ENCODE assay signal across 8 mouse cellular contexts in the genomic region with DNA sequence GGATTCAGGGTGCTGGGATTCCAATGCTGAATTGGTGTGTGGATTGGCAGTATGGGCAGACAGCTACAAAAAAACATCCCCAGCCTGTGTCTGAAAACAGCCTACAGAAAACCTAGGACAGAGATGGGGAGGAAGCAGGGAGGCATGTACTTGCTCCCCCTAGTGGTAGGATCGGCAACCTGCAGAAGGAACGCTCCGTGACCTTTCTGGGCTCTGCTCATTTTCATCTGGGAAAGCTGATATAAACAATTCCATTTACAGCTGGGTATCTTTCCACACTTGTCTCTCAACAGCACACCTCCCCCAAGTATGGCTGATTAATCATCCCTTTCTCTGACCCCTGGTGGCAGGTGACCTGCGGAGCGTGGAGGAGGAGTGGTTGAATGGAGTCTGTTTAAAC. TPM values are rescaled to one million over a fixed set of nuclear protein-coding genes. Genes with fewer than 3 reads are reported as not detected.
DNase-seq lines count a peak whose midpoint lies in the region; ATAC-seq lines count a peak whose summit lies in the region.

No protein-coding gene starts in this region.

- H3K4me3 ChIP-seq in liver, embryonic 13.5 days (replicated peaks), result no peak overlapping the region

- H3K4me2 ChIP-seq in liver, embryonic 13.5 days, result no peak overlapping the region

- 11% methylated on average over 5 of the region's 5 CpGs for WGBS in liver, embryonic 13.5 days (ENCODE audit: insufficient replicate concordance)

- H3K36me3 ChIP-seq in liver, embryonic 13.5 days, result no peaks in the 10 kb centered on the region

- ATAC-seq in liver, embryonic 13.5 days (ENCODE audit: low read depth), result peak; percentile 52; the same call in 1 of the 2 replicates

- 0 out of 2 replicates have a peak, but pooled peaks cover 4% of the 10 kb centered on the region for H3K27me3 ChIP-seq in liver, embryonic 13.5 days

- no peak overlapping the region for H3K9ac ChIP-seq in liver, embryonic 13.5 days

- peaks cover 18% of the 10 kb centered on the region for H3K4me1 ChIP-seq in liver, embryonic 13.5 days (replicated peaks)

- no peak overlapping the region for H3K27ac ChIP-seq in liver, embryonic 13.5 days

- peak; percentile 76 for DNase-seq in CD4-positive helper T cell, adult 2 months (ENCODE audit: low read depth, low spot score)
- DNase-seq in adipocyte (ENCODE audit: low spot score), result peak; percentile 85
- DNase-seq in embryo, embryonic 10 days (ENCODE audit: low spot score), result peak; percentile 90
- peak; percentile 60 to 78 for DNase-seq in heart, adult 9 months (ENCODE audit: low spot score in 2 of 2)
- peak; percentile 89 for DNase-seq in kidney, postnatal 10 days
- peak; percentile 60 for DNase-seq in liver, embryonic 13.5 days
- peak; percentile 46 for DNase-seq in retina, adult 2 months (ENCODE audit: low read depth, low spot score)
- DNase-seq in thymus, postnatal 14 days, result peak; percentile 79

- H3K9me3 ChIP-seq in liver, embryonic 13.5 days (replicated peaks), result no peaks in the 10 kb centered on the region

RNA-seq across cellular contexts. Expression of gene Irgm2, which starts 26.2 kb away (rescaled TPM):
- 2.6 and 3.8 TPM in 2 replicates for polyA plus RNA-seq in liver, embryonic 13.5 days (2015; fragmentation: Nextera tagmentation; extraction: Ambion mirVana)

RNA-seq across cellular contexts. Expression of gene Igtp, which starts 26.3 kb away (rescaled TPM):
- 6.4 and 7.7 TPM in 2 replicates for polyA plus RNA-seq in liver, embryonic 13.5 days (2015; fragmentation: Nextera tagmentation; extraction: Ambion mirVana)

RNA-seq across cellular contexts. Expression of gene 4930438A08Rik, which starts 48.9 kb away (rescaled TPM):
- 0.21 and 0.36 TPM in 2 replicates for polyA plus RNA-seq in liver, embryonic 13.5 days (2015; fragmentation: Nextera tagmentation; extraction: Ambion mirVana)

RNA-seq across cellular contexts. Expression of gene Mrpl22, which starts 54.2 kb away (rescaled TPM):
- polyA plus RNA-seq in liver, embryonic 13.5 days (2015; fragmentation: Nextera tagmentation; extraction: Ambion mirVana), result 134 and 138 TPM in 2 replicates

RNA-seq across cellular contexts. Expression of gene Gemin5, which starts 57.3 kb away (rescaled TPM):
- 15.5 and 16.0 TPM in 2 replicates for polyA plus RNA-seq in liver, embryonic 13.5 days (2015; fragmentation: Nextera tagmentation; extraction: Ambion mirVana)
